Mouse (Mus musculus): ENCODE results near the gene Timm23.
"Not testable (repeated sequence)": the region's sequence is repeated elsewhere in the genome, so short reads cannot be mapped to it uniquely, and the experiment has no call there.

The Timm23 gene

DNA sequence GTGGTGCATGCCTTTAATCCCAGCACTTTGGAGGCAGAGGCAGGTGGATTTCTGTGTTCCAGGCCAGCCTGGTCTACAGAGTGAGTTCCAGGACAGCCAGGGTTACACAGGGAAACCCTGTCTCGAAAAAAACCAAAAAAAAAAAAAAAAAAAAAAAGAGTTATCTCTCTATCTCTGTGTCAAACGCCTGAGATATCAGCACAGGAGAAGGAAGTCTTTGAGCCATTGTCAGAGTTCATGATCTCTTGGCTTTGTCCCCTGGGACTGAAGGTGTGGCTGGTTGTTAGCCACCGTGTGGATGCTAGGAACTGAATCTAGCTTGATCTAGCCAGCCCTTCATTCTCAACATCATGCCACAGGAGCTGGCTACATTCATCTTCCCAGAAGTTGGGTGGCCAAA lies 65.2 kb downstream of the Timm23 start:
- not testable (repeated sequence) for DNase-seq (ENCODE audit: extremely low read depth, low read depth, low spot score)

DNA sequence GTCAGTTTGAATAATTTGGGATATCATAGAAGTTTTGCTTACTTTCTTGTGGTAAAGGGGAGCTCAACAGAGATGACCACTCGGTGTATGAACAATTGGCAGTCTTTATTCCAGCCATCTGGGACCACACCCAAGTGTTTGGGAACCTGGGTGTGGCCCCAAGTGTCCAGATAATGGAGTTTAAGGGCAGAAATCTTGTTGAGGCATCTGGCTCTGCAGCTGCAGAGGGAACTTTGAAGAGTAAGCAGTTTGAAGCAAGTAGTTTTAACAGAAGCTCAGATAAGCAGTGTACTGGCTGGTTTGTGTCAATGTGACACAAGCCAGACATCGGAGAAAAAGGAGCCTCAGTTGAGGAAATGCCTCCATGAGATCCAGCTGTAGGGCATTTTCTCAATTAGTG lies 67.4 kb downstream of the Timm23 start:
- DNase-seq (ENCODE audit: extremely low read depth, low read depth, low spot score): no peak

- no peak for DNase-seq (ENCODE audit: extremely low read depth, low read depth, low spot score)
Measured at GRCm38 (mm10) chr14:32131836-32132235, 69.9 kb downstream of the Timm23 start.

All from fat pad, adult 2 months (tissue).